Mouse (Mus musculus) heart, embryonic 15.5 days (tissue): Measurements from ENCODE around the gene Wdr95. TPM values are rescaled to one million over a fixed set of nuclear protein-coding genes. Genes with fewer than 3 reads are reported as not detected.

Experiments used
- ATAC-seq: fragments of 200-750 bp; cut with Nextera tagmentation; replicated peaks from 2 replicates; pipeline ENCODE4 v1.8.0; 2017; ENCODE audit warnings: low read depth, moderate TSS enrichment; ENCODE audit not compliant: insufficient number of reproducible peaks, insufficient read depth, low FRiP score
- H3K27ac ChIP-seq: fragments of 300-500 bp; sonication (generic); 2 replicates; pipeline ENCODE4 v1.5.1; 2015; ENCODE audit warnings: mild to moderate bottlenecking, inconsistent platforms
- H3K27me3 ChIP-seq: fragments of 300-500 bp; sonication (generic); 2 replicates; pipeline ENCODE4 v1.6.1; 2015; ENCODE audit warnings: inconsistent platforms
- H3K36me3 ChIP-seq: fragments of 300-500 bp; sonication (generic); 2 replicates; pipeline ENCODE4 v1.6.1; 2015; ENCODE audit warnings: mild to moderate bottlenecking, inconsistent platforms
- H3K4me1 ChIP-seq: fragments of 300-500 bp; sonication (generic); replicated peaks from 2 replicates; pipeline ENCODE4 v1.6.1; 2015; ENCODE audit warnings: inconsistent platforms
- H3K4me2 ChIP-seq: fragments of 300-500 bp; sonication (generic); 2 replicates; pipeline ENCODE4 v1.6.1; 2015; ENCODE audit warnings: inconsistent platforms, mild to moderate bottlenecking, moderate library complexity
- H3K4me3 ChIP-seq: fragments of 300-500 bp; sonication (generic); 2 replicates; pipeline ENCODE4 v1.5.1; 2015; ENCODE audit warnings: mild to moderate bottlenecking, inconsistent platforms
- H3K9ac ChIP-seq: fragments of 300-500 bp; sonication (generic); 2 replicates; pipeline ENCODE4 v1.6.1; 2015; ENCODE audit warnings: mild to moderate bottlenecking, inconsistent platforms
- H3K9me3 ChIP-seq: fragments of 300-500 bp; sonication (generic); replicated peaks from 2 replicates; pipeline ENCODE4 v1.6.1; 2016; ENCODE audit warnings: inconsistent platforms
- WGBS: fragments of 180-500 bp; shearing (Covaris S2); methylation state at CpG from one replicate; pipeline ENCODE4 v1.1.7; 2015; ENCODE audit warnings: mixed read lengths; 5-methylcytosine and 5-hydroxymethylcytosine counted together
- polyA plus RNA-seq: library from polyadenylated mRNA; unstranded; fragments of >200 nt; fragmentation: Nextera tagmentation; extraction: Ambion mirVana; gene quantifications from 2 replicates; pipeline ENCODE4 v1.2.1, GENCODE M21; 2015

Gene Wdr95
- 0.13 TPM in 1 of 2 replicates, not detected in the other for polyA plus RNA-seq

GRCm38 (mm10) chr5:149527999-149528729 lies at the start of gene Wdr95:
Gene Wdr95 (plus strand): TSS chr5:149528679.
- ATAC-seq = no peak
- Histone ChIP-seq H3K36me3 (no peaks in the 10 kb centered on the region), H3K9me3 (no peaks in the 10 kb centered on the region), H3K9ac (no peak within 1 kb of the TSS), H3K4me2 (peak within 1 kb of the TSS; percentile 50), H3K4me1 (peaks cover 24% of the 10 kb centered on the region), H3K4me3 (peak within 1 kb of the TSS; percentile 11; the same call in 1 of the 2 replicates), H3K27me3 (peaks cover 11% of the 10 kb centered on the region), H3K27ac (no peak within 1 kb of the TSS)
- 43% methylated on average over 29 of the region's 29 CpGs for WGBS

- Histone ChIP-seq H3K4me3 (no peak overlapping the region), H3K4me1 (no peaks in the 10 kb centered on the region), H3K4me2 (no peak overlapping the region), H3K9me3 (0 out of 2 replicates have a peak, but pooled peaks cover 3% of the 10 kb centered on the region), H3K9ac (no peak overlapping the region), H3K27ac (no peak overlapping the region), H3K27me3 (no peaks in the 10 kb centered on the region), H3K36me3 (no peaks in the 10 kb centered on the region)
- 85% methylated on average over 7 of the region's 7 CpGs for WGBS
- ATAC-seq = no peak
Observed at GRCm38 (mm10) chr5:149481920-149482319, 46.6 kb upstream of the Wdr95 start.

GRCm38 (mm10) chr5:149483321-149484052 lies 45.0 kb upstream of the Wdr95 start:
- Histone ChIP-seq H3K9ac (no peak overlapping the region), H3K4me3 (no peak overlapping the region), H3K4me2 (no peak overlapping the region), H3K9me3 (no peaks in the 10 kb centered on the region), H3K27me3 (no peaks in the 10 kb centered on the region), H3K27ac (no peak overlapping the region), H3K36me3 (no peaks in the 10 kb centered on the region), H3K4me1 (no peaks in the 10 kb centered on the region)
- WGBS = 61% methylated on average over 12 of the region's 12 CpGs
- ATAC-seq = no peak

- H3K4me2 ChIP-seq = no peak overlapping the region
- WGBS = 63% methylated on average over 12 of the region's 12 CpGs
- no peaks in the 10 kb centered on the region for H3K4me1 ChIP-seq
- ATAC-seq = no peak
- H3K4me3 ChIP-seq = no peak overlapping the region
- no peaks in the 10 kb centered on the region for H3K27me3 ChIP-seq
- H3K9me3 ChIP-seq = no peaks in the 10 kb centered on the region
- H3K36me3 ChIP-seq = no peaks in the 10 kb centered on the region
- no peak overlapping the region for H3K27ac ChIP-seq
- no peak overlapping the region for H3K9ac ChIP-seq
Observed at GRCm38 (mm10) chr5:149484270-149484669, 44.2 kb upstream of the Wdr95 start.

- H3K4me2 ChIP-seq = no peak overlapping the region
- WGBS = 87% methylated on average over 6 of the region's 6 CpGs
Observed at GRCm38 (mm10) chr5:149485447-149485846, 43.0 kb upstream of the Wdr95 start.

GRCm38 (mm10) chr5:149488360-149489021 lies 40.0 kb upstream of the Wdr95 start:
- H3K4me3 ChIP-seq = no peak overlapping the region
- 41% methylated on average over 11 of the region's 11 CpGs for WGBS

More at GRCm38 (mm10) chr5:149485447-149485846, 43.0 kb upstream of the Wdr95 start:
- H3K9ac ChIP-seq = no peak overlapping the region
- ATAC-seq = no peak
- H3K4me1 ChIP-seq = no peaks in the 10 kb centered on the region
- H3K4me3 ChIP-seq = no peak overlapping the region
- H3K36me3 ChIP-seq = no peaks in the 10 kb centered on the region
- no peaks in the 10 kb centered on the region for H3K9me3 ChIP-seq
- no peak overlapping the region for H3K27ac ChIP-seq
- H3K27me3 ChIP-seq = no peaks in the 10 kb centered on the region

GRCm38 (mm10) chr5:149489136-149489535 lies 39.3 kb upstream of the Wdr95 start:
- Histone ChIP-seq H3K4me2 (no peak overlapping the region), H3K9ac (no peak overlapping the region), H3K27ac (no peak overlapping the region), H3K4me1 (no peaks in the 10 kb centered on the region), H3K4me3 (no peak overlapping the region), H3K27me3 (no peaks in the 10 kb centered on the region), H3K9me3 (no peaks in the 10 kb centered on the region), H3K36me3 (no peaks in the 10 kb centered on the region)
- 78% methylated on average over 11 of the region's 11 CpGs for WGBS
- ATAC-seq = no peak

More at GRCm38 (mm10) chr5:149488360-149489021, 40.0 kb upstream of the Wdr95 start:
- no peak overlapping the region for H3K27ac ChIP-seq
- no peak overlapping the region for H3K9ac ChIP-seq
- H3K27me3 ChIP-seq = no peaks in the 10 kb centered on the region
- peak; percentile 42; the same call in 1 of the 2 replicates for ATAC-seq
- H3K9me3 ChIP-seq = no peaks in the 10 kb centered on the region
- H3K4me2 ChIP-seq = no peak overlapping the region
- H3K36me3 ChIP-seq = no peaks in the 10 kb centered on the region
- no peaks in the 10 kb centered on the region for H3K4me1 ChIP-seq

GRCm38 (mm10) chr5:149490275-149490674 lies 38.2 kb upstream of the Wdr95 start:
- 66% methylated on average over 15 of the region's 15 CpGs for WGBS
- no peak overlapping the region for H3K4me2 ChIP-seq
- H3K4me3 ChIP-seq = no peak overlapping the region
- H3K36me3 ChIP-seq = no peaks in the 10 kb centered on the region
- H3K4me1 ChIP-seq = no peaks in the 10 kb centered on the region
- no peaks in the 10 kb centered on the region for H3K27me3 ChIP-seq
- no peaks in the 10 kb centered on the region for H3K9me3 ChIP-seq
- no peak overlapping the region for H3K9ac ChIP-seq
- no peak overlapping the region for H3K27ac ChIP-seq
- ATAC-seq = no peak

GRCm38 (mm10) chr5:149495655-149496054 lies 32.8 kb upstream of the Wdr95 start:
- no peak overlapping the region for H3K4me2 ChIP-seq
- H3K4me3 ChIP-seq = no peak overlapping the region
- no peak overlapping the region for H3K9ac ChIP-seq
- ATAC-seq = no peak
- no peaks in the 10 kb centered on the region for H3K27me3 ChIP-seq
- no peaks in the 10 kb centered on the region for H3K36me3 ChIP-seq
- no peaks in the 10 kb centered on the region for H3K9me3 ChIP-seq
- WGBS = 59% methylated on average over 6 of the region's 6 CpGs
- H3K4me1 ChIP-seq = no peaks in the 10 kb centered on the region
- no peak overlapping the region for H3K27ac ChIP-seq

GRCm38 (mm10) chr5:149496401-149497066 lies 31.9 kb upstream of the Wdr95 start:
- Histone ChIP-seq H3K9me3 (no peaks in the 10 kb centered on the region), H3K4me1 (no peaks in the 10 kb centered on the region), H3K9ac (no peak overlapping the region), H3K4me3 (no peak overlapping the region), H3K27me3 (no peaks in the 10 kb centered on the region), H3K36me3 (no peaks in the 10 kb centered on the region), H3K27ac (no peak overlapping the region), H3K4me2 (no peak overlapping the region)
- WGBS = 70% methylated on average over 12 of the region's 12 CpGs
- no peak for ATAC-seq

- H3K4me1 ChIP-seq = no peaks in the 10 kb centered on the region
- WGBS = 48% methylated on average over 4 of the region's 4 CpGs
- H3K27ac ChIP-seq = no peak overlapping the region
- H3K36me3 ChIP-seq = no peaks in the 10 kb centered on the region
- no peak overlapping the region for H3K4me3 ChIP-seq
- no peaks in the 10 kb centered on the region for H3K9me3 ChIP-seq
- H3K9ac ChIP-seq = no peak overlapping the region
- H3K4me2 ChIP-seq = no peak overlapping the region
- no peaks in the 10 kb centered on the region for H3K27me3 ChIP-seq
- ATAC-seq = no peak
Observed at GRCm38 (mm10) chr5:149499936-149500335, 28.5 kb upstream of the Wdr95 start.
